Mouse (Mus musculus): Measurements from ENCODE around the gene Hacd2. TPM values are rescaled to one million over a fixed set of nuclear protein-coding genes. Genes with fewer than 3 reads are reported as not detected.

Gene Hacd2
- polyA plus RNA-seq, 2 experiments: 52.8 to 62.2 TPM

- Histone ChIP-seq H3K4me2 (replicated peaks; ENCODE audit: low read depth, low read length, severe bottlenecking) (no peak overlapping the region), H3K9ac (ENCODE audit: low read depth, low read length, severe bottlenecking) (no peak overlapping the region), H3K4me3 (replicated peaks; ENCODE audit: low read length) (no peak overlapping the region), H3K36me3 (ENCODE audit: control insufficient read depth, insufficient read depth, low read length) (no peaks in the 10 kb centered on the region), H3K9me3 (ENCODE audit: control insufficient read depth, low read length) (no peaks in the 10 kb centered on the region), H3K27ac (replicated peaks; ENCODE audit: low read depth, low read length) (no peak overlapping the region), H3K4me1 (ENCODE audit: control insufficient read depth, insufficient read depth, low read length) (peaks cover 9% of the 10 kb centered on the region; the same call in 1 of the 2 replicates), H3K27me3 (ENCODE audit: control insufficient read depth, insufficient read depth, low read length) (no peaks in the 10 kb centered on the region)
- TF ChIP-seq POLR2A (IDR thresholded peaks at IDR 0.05; ENCODE audit: borderline replicate concordance, extremely low read depth, insufficient read depth, insufficient read length): no peak
- 89% methylated on average over 4 of the region's 4 CpGs for WGBS
- no peak for ATAC-seq (ENCODE audit: low FRiP score, low read depth)
- DNase-seq (ENCODE audit: low spot score): no peak
Measured at GRCm38 (mm10) chr16:35068886-35069285, 46.7 kb downstream of the Hacd2 start.

- Histone ChIP-seq H3K9ac (ENCODE audit: low read depth, low read length, severe bottlenecking) (no peak overlapping the region), H3K27ac (replicated peaks; ENCODE audit: low read depth, low read length) (no peak overlapping the region), H3K9me3 (ENCODE audit: control insufficient read depth, low read length) (no peaks in the 10 kb centered on the region), H3K27me3 (ENCODE audit: control insufficient read depth, insufficient read depth, low read length) (no peaks in the 10 kb centered on the region), H3K4me2 (replicated peaks; ENCODE audit: low read depth, low read length, severe bottlenecking) (no peak overlapping the region), H3K4me3 (replicated peaks; ENCODE audit: low read length) (no peak overlapping the region), H3K4me1 (ENCODE audit: control insufficient read depth, insufficient read depth, low read length) (no peaks in the 10 kb centered on the region), H3K36me3 (ENCODE audit: control insufficient read depth, insufficient read depth, low read length) (peaks cover 12% of the 10 kb centered on the region; the same call in 1 of the 2 replicates)
- TF ChIP-seq POLR2A (IDR thresholded peaks at IDR 0.05; ENCODE audit: borderline replicate concordance, extremely low read depth, insufficient read depth, insufficient read length): no peak
- ATAC-seq (ENCODE audit: low FRiP score, low read depth): no peak
- DNase-seq (ENCODE audit: low spot score): no peak
Measured at GRCm38 (mm10) chr16:35074436-35074835, 52.2 kb downstream of the Hacd2 start.

GRCm38 (mm10) chr16:35075643-35076042, 53.4 kb downstream of the Hacd2 start:
- no peaks in the 10 kb centered on the region for H3K4me1 ChIP-seq (ENCODE audit: control insufficient read depth, insufficient read depth, low read length)
- no peaks in the 10 kb centered on the region for H3K27me3 ChIP-seq (ENCODE audit: control insufficient read depth, insufficient read depth, low read length)
- H3K27ac ChIP-seq (replicated peaks; ENCODE audit: low read depth, low read length): no peak overlapping the region
- DNase-seq (ENCODE audit: low spot score) (no peak), ATAC-seq (ENCODE audit: low FRiP score, low read depth) (no peak)
- peaks cover 12% of the 10 kb centered on the region; the same call in 1 of the 2 replicates for H3K36me3 ChIP-seq (ENCODE audit: control insufficient read depth, insufficient read depth, low read length)
- 82% methylated on average over 3 of the region's 3 CpGs for WGBS
- H3K9me3 ChIP-seq (ENCODE audit: control insufficient read depth, low read length): no peaks in the 10 kb centered on the region
- no peak overlapping the region for H3K4me3 ChIP-seq (replicated peaks; ENCODE audit: low read length)
- H3K4me2 ChIP-seq (replicated peaks; ENCODE audit: low read depth, low read length, severe bottlenecking): no peak overlapping the region
- no peak overlapping the region for H3K9ac ChIP-seq (ENCODE audit: low read depth, low read length, severe bottlenecking)
- TF ChIP-seq POLR2A (IDR thresholded peaks at IDR 0.05; ENCODE audit: borderline replicate concordance, extremely low read depth, insufficient read depth, insufficient read length): no peak

DNA sequence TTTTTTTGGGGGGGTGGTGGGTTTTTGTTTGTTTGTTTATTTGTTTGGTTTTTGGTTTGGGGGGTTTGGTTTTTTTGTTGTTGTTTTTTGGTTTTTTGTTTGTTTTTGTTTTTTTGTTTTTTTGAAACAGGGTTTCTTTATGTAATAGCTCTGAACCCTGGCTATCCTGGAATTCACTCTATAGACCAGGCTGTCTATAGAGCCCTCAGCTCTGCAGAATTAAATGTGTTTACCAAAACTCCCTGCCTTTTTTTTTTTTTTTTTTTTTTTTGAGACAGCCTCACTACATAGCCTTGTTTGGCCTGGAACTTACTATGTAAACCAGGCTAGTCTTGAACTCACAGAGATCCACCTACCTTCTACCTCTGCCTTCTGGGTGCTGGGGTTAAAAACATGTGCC, 71.3 kb downstream of the Hacd2 start:
- DNase-seq (ENCODE audit: low spot score) (no peak), ATAC-seq (ENCODE audit: low FRiP score, low read depth) (no peak)
- H3K9ac ChIP-seq (ENCODE audit: low read depth, low read length, severe bottlenecking): no peak overlapping the region
- no peaks in the 10 kb centered on the region for H3K9me3 ChIP-seq (ENCODE audit: control insufficient read depth, low read length)
- peaks cover 4% of the 10 kb centered on the region for H3K36me3 ChIP-seq (ENCODE audit: control insufficient read depth, insufficient read depth, low read length)
- H3K4me1 ChIP-seq (ENCODE audit: control insufficient read depth, insufficient read depth, low read length): no peaks in the 10 kb centered on the region
- H3K27ac ChIP-seq (replicated peaks; ENCODE audit: low read depth, low read length): no peak overlapping the region
- H3K4me3 ChIP-seq (replicated peaks; ENCODE audit: low read length): no peak overlapping the region
- TF ChIP-seq POLR2A (IDR thresholded peaks at IDR 0.05; ENCODE audit: borderline replicate concordance, extremely low read depth, insufficient read depth, insufficient read length): no peak
- no peak overlapping the region for H3K4me2 ChIP-seq (replicated peaks; ENCODE audit: low read depth, low read length, severe bottlenecking)
- no peaks in the 10 kb centered on the region for H3K27me3 ChIP-seq (ENCODE audit: control insufficient read depth, insufficient read depth, low read length)

- H3K36me3 ChIP-seq (ENCODE audit: control insufficient read depth, insufficient read depth, low read length): peaks cover 4% of the 10 kb centered on the region
- no peak overlapping the region for H3K9ac ChIP-seq (ENCODE audit: low read depth, low read length, severe bottlenecking)
- no peak overlapping the region for H3K27ac ChIP-seq (replicated peaks; ENCODE audit: low read depth, low read length)
- no peak overlapping the region for H3K4me2 ChIP-seq (replicated peaks; ENCODE audit: low read depth, low read length, severe bottlenecking)
- H3K9me3 ChIP-seq (ENCODE audit: control insufficient read depth, low read length): no peaks in the 10 kb centered on the region
- no peak for TF ChIP-seq POLR2A (IDR thresholded peaks at IDR 0.05; ENCODE audit: borderline replicate concordance, extremely low read depth, insufficient read depth, insufficient read length)
- DNase-seq (ENCODE audit: low spot score) (no peak), ATAC-seq (ENCODE audit: low FRiP score, low read depth) (no peak)
- H3K27me3 ChIP-seq (ENCODE audit: control insufficient read depth, insufficient read depth, low read length): no peaks in the 10 kb centered on the region
- peaks cover 15% of the 10 kb centered on the region for H3K4me1 ChIP-seq (ENCODE audit: control insufficient read depth, insufficient read depth, low read length)
- H3K4me3 ChIP-seq (replicated peaks; ENCODE audit: low read length): no peak overlapping the region
- WGBS: 94% methylated on average over 3 of the region's 3 CpGs
Measured at GRCm38 (mm10) chr16:35097870-35098530, 75.8 kb downstream of the Hacd2 start.
